Mouse (Mus musculus): ENCODE data around the gene Cxcl16. TPM values are rescaled to one million over a fixed set of nuclear protein-coding genes. Genes with fewer than 3 reads are reported as not detected.

Gene Cxcl16
- polyA plus RNA-seq (2015; fragmentation: Nextera tagmentation; extraction: Ambion mirVana), result 5.3 and 6.8 TPM in 2 replicates

DNA sequence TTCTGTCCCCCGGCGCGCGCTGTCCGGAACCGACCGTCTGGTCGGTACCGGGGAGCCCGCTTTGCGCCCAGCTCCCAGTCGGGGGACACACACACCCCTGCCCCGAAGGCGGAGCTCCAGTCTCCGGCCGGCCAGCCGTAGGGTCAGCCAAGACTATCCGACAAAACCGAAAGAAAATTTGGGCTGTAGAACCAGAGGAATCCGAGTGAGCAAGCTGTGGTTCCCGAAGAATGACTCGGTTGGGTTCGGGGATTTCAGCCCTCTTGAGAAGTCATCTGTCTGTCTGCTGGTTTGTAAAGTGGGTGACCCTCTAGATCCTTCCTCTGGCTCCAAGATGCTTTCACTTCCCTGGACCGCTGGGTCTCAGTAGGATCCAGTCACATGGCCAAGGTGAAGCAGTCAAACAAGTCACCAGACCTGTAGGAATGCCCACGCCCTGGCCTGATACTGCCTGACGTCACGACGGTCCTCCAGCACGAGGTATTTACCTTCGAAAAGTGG, at the start of gene Cxcl16:
Gene Cxcl16, minus strand, starts transcription at position 384 of the 501 bp plus-strand sequence.
- Histone ChIP-seq H3K36me3 (peaks cover 5% of the 10 kb centered on the region; the same call in 1 of the 2 replicates), H3K9ac (peak within 1 kb of the TSS; percentile 56), H3K9me3 (no peaks in the 10 kb centered on the region), H3K27ac (no peak within 1 kb of the TSS), H3K4me3 (peak within 1 kb of the TSS; percentile 56), H3K27me3 (peaks cover 47% of the 10 kb centered on the region), H3K4me1 (peaks cover 15% of the 10 kb centered on the region), H3K4me2 (peak within 1 kb of the TSS; percentile 91)
- no peak for ATAC-seq (ENCODE audit: insufficient number of reproducible peaks, low FRiP score, low TSS enrichment, low read depth)
- WGBS, result 5% methylated on average over 30 of the region's 30 CpGs

DNA sequence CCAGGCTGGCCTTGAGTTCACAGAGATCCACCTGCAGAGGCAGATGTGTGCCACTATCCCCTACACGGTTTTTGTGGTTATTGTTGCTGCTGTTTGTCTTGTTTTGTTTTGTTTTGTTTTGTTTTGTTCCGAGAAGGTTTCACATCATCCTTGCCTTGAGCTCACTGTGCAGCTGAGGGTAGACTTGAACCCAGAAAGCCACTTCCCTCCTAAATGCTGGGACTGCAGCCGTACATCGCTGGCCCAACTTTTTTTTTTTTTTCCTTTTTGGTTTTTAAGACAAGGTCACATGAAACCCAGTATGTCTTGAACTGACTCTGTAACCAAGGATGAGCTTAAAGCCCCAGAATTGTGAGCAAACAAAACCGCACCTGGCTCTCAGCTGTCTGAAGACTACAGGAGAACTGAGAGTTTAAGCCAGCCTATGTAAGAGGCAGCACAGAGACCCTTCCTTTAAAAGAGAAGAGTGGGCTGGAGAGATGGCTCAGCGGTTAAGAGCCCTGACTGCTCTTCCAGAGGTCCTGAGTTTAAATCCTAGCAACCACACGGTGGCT, 47.3 kb upstream of the Cxcl16 start:
- Histone ChIP-seq H3K4me1 (0 out of 2 replicates have a peak, but pooled peaks cover 4% of the 10 kb centered on the region), H3K9me3 (no peaks in the 10 kb centered on the region), H3K36me3 (no peaks in the 10 kb centered on the region), H3K27ac (no peak overlapping the region), H3K27me3 (0 out of 2 replicates have a peak, but pooled peaks cover 2% of the 10 kb centered on the region), H3K9ac (no peak overlapping the region), H3K4me2 (no peak overlapping the region), H3K4me3 (no peak overlapping the region)
- ATAC-seq (ENCODE audit: insufficient number of reproducible peaks, low FRiP score, low TSS enrichment, low read depth), result no peak
- WGBS, result 61% methylated on average over 7 of the region's 7 CpGs

- H3K4me2 ChIP-seq, result no peak overlapping the region
- WGBS, result 23% methylated on average over 4 of the region's 4 CpGs
- H3K4me3 ChIP-seq, result no peak overlapping the region
- H3K27ac ChIP-seq, result no peak overlapping the region
- no peak for ATAC-seq (ENCODE audit: insufficient number of reproducible peaks, low FRiP score, low TSS enrichment, low read depth)
- no peaks in the 10 kb centered on the region for H3K36me3 ChIP-seq
- H3K4me1 ChIP-seq, result 0 out of 2 replicates have a peak, but pooled peaks cover 4% of the 10 kb centered on the region
- 0 out of 2 replicates have a peak, but pooled peaks cover 2% of the 10 kb centered on the region for H3K27me3 ChIP-seq
- H3K9ac ChIP-seq, result no peak overlapping the region
- no peaks in the 10 kb centered on the region for H3K9me3 ChIP-seq
Measured at GRCm38 (mm10) chr11:70506385-70506784, 46.6 kb upstream of the Cxcl16 start.

GRCm38 (mm10) chr11:70504970-70505369, 45.2 kb upstream of the Cxcl16 start, which contains the start of gene Tm4sf5:
Tm4sf5 (plus strand) TSS chr11:70505244.
- WGBS, result 72% methylated on average over 9 of the region's 9 CpGs
- Histone ChIP-seq H3K4me1 (0 out of 2 replicates have a peak, but pooled peaks cover 3% of the 10 kb centered on the region), H3K27ac (no peak within 1 kb of the TSS), H3K27me3 (no peaks in the 10 kb centered on the region), H3K9ac (no peak within 1 kb of the TSS), H3K36me3 (no peaks in the 10 kb centered on the region), H3K4me3 (no peak within 1 kb of the TSS), H3K9me3 (no peaks in the 10 kb centered on the region), H3K4me2 (no peak within 1 kb of the TSS)
- ATAC-seq (ENCODE audit: insufficient number of reproducible peaks, low FRiP score, low TSS enrichment, low read depth), result no peak

DNA sequence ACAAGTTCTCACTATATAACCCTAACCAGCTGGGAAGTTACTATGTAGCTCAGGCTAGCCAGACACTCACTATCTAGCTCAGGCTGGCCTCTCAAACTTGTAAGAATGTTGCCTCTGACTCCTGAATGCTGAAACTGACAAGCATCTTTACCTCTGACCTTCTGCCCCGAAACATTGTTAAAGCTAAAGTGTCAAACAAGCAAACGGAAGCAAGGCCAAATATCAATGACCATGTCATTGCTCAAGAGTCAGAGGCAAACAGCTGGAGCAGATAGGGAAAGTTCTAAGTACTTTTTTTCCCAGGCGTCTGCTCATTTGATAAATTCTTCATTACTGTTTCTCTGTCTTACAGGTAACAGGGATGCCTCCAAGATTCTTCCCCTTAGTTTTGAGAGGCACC, 42.2 kb upstream of the Cxcl16 start:
- Histone ChIP-seq H3K4me2 (no peak overlapping the region), H3K36me3 (no peaks in the 10 kb centered on the region), H3K4me1 (no peaks in the 10 kb centered on the region), H3K4me3 (no peak overlapping the region), H3K9me3 (no peaks in the 10 kb centered on the region), H3K9ac (no peak overlapping the region), H3K27ac (no peak overlapping the region), H3K27me3 (no peaks in the 10 kb centered on the region)
- 67% methylated on average over 3 of the region's 3 CpGs for WGBS
- no peak for ATAC-seq (ENCODE audit: insufficient number of reproducible peaks, low FRiP score, low TSS enrichment, low read depth)

DNA sequence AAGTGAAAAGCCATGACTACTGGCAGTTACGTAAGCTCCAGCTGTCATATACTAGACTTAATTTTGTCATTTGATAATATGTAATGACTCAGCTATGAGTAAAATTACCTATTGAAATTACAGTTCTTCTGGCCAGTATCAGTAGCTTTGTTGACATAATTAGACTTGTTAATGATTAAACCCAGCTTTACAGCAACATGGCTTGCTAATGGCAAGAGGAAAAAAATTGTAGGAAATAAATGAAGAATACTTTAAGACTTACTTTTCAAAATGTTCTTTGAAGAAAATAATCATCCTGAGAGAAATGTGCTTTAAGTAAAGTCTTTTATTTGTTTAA, 40.7 kb upstream of the Cxcl16 start:
- Histone ChIP-seq H3K27ac (no peak overlapping the region), H3K4me2 (no peak overlapping the region), H3K4me3 (no peak overlapping the region), H3K4me1 (no peaks in the 10 kb centered on the region), H3K9ac (no peak overlapping the region), H3K9me3 (no peaks in the 10 kb centered on the region), H3K36me3 (no peaks in the 10 kb centered on the region), H3K27me3 (no peaks in the 10 kb centered on the region)
- ATAC-seq (ENCODE audit: insufficient number of reproducible peaks, low FRiP score, low TSS enrichment, low read depth), result no peak
- 89% methylated on average over 1 of the region's 1 CpGs for WGBS

DNA sequence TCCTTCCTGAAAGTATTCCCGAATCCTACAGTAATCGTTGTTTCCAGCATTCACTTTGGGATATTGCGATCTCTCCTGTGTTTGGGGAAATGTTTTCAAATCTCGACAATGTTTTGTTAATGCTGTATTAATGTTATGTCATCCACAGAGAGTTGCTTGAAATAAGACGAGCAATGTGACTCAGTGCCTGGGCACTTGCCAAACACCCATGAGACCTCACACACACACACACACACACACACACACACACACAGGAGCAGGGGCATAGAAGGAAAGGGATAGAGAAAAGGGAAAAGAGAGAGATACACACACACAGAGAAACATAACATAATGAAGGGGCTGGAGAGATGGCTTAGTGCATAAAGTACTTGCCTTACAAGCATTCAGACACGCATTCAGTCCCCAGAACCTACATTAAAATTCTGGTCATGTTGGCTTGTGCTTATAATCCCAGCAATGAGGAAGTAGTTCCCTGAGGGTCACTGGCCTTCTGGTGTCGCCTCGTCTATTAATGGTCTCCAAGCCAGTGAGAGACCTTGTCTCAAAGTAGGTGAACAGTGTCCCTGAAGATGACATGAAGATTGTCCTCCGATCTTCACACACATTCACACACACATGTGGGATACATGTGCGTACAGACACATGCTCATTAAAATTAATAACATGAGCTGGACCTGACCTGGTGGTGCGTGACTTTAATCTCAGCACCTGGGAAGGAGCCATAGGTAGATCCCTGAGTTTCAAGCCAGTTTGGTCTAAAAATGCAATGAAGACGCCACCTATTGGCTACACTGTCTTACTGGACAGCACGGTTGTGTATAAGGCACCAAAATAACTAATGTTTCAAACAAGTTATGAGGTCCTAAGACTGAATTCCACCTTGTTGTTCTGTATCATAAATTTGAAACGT, 40.0 kb upstream of the Cxcl16 start:
- Histone ChIP-seq H3K27ac (no peak overlapping the region), H3K4me3 (no peak overlapping the region), H3K36me3 (no peaks in the 10 kb centered on the region), H3K9ac (no peak overlapping the region), H3K4me2 (no peak overlapping the region), H3K27me3 (no peaks in the 10 kb centered on the region), H3K4me1 (no peaks in the 10 kb centered on the region), H3K9me3 (no peaks in the 10 kb centered on the region)
- ATAC-seq (ENCODE audit: insufficient number of reproducible peaks, low FRiP score, low TSS enrichment, low read depth), result no peak
- 67% methylated on average over 14 of the region's 14 CpGs for WGBS

DNA sequence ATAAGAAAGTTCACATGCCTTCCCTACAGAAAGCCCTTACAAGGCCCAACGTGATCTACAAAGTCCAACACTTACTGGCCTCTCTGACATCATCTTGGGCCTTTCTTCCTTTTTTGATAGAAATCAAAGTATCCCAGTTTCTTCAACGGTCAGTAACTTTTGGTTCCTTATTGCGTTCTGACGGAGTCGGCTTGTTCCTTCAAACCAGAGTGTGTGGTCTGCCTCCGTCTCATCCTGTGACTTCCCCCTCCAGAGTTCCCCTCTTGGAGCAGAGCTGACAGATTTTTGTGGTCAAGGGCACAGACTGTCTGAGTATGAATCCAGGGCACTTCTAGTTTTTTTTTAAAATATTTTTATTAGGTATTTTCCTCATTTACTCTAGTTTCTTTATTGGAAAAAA, 29.9 kb upstream of the Cxcl16 start:
- H3K4me2 ChIP-seq, result no peak overlapping the region
- H3K9ac ChIP-seq, result no peak overlapping the region
- no peaks in the 10 kb centered on the region for H3K27me3 ChIP-seq
- no peak overlapping the region for H3K27ac ChIP-seq
- no peaks in the 10 kb centered on the region for H3K9me3 ChIP-seq
- WGBS, result 83% methylated on average over 6 of the region's 6 CpGs
- no peak overlapping the region for H3K4me3 ChIP-seq
- H3K4me1 ChIP-seq, result no peaks in the 10 kb centered on the region
- no peak for ATAC-seq (ENCODE audit: insufficient number of reproducible peaks, low FRiP score, low TSS enrichment, low read depth)
- H3K36me3 ChIP-seq, result no peaks in the 10 kb centered on the region

DNA sequence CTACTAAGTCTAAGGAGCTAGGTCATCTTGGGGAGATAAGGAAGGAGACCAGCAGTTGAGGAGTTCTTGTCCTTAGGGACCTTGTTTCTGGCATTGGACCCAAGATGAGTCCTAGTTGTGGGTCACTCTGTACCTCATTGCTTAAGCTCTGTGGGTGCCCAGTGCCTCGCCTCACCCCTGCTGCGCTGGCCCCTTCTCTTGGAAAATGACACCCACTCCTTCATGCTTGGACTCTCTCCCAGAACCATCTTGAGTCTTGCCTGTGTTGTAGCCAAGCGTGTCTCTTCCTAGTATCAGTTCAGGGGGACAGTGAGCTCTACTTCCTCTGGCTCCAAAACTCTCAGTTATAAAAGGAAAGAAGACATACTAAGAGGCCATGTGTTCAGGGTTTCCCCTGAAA, 29.4 kb upstream of the Cxcl16 start:
- H3K4me3 ChIP-seq, result no peak overlapping the region
- no peaks in the 10 kb centered on the region for H3K27me3 ChIP-seq
- 87% methylated on average over 3 of the region's 3 CpGs for WGBS
- H3K9me3 ChIP-seq, result no peaks in the 10 kb centered on the region
- no peak overlapping the region for H3K27ac ChIP-seq
- H3K4me2 ChIP-seq, result no peak overlapping the region
- ATAC-seq (ENCODE audit: insufficient number of reproducible peaks, low FRiP score, low TSS enrichment, low read depth), result no peak
- no peak overlapping the region for H3K9ac ChIP-seq
- H3K4me1 ChIP-seq, result no peaks in the 10 kb centered on the region
- H3K36me3 ChIP-seq, result no peaks in the 10 kb centered on the region

- no peak for ATAC-seq (ENCODE audit: insufficient number of reproducible peaks, low FRiP score, low TSS enrichment, low read depth)
- no peak overlapping the region for H3K27ac ChIP-seq
- no peak overlapping the region for H3K9ac ChIP-seq
- H3K4me1 ChIP-seq, result no peaks in the 10 kb centered on the region
- no peaks in the 10 kb centered on the region for H3K27me3 ChIP-seq
- no peaks in the 10 kb centered on the region for H3K36me3 ChIP-seq
- H3K4me3 ChIP-seq, result no peak overlapping the region
- WGBS, result 30% methylated on average over 4 of the region's 4 CpGs
- no peaks in the 10 kb centered on the region for H3K9me3 ChIP-seq
- no peak overlapping the region for H3K4me2 ChIP-seq
Measured at GRCm38 (mm10) chr11:70487816-70488215, 28.0 kb upstream of the Cxcl16 start.

GRCm38 (mm10) chr11:70485498-70485897, 25.7 kb upstream of the Cxcl16 start:
- Histone ChIP-seq H3K36me3 (no peaks in the 10 kb centered on the region), H3K27me3 (no peaks in the 10 kb centered on the region), H3K27ac (no peak overlapping the region), H3K9ac (no peak overlapping the region), H3K4me1 (no peaks in the 10 kb centered on the region), H3K4me3 (no peak overlapping the region), H3K9me3 (no peaks in the 10 kb centered on the region), H3K4me2 (no peak overlapping the region)
- ATAC-seq (ENCODE audit: insufficient number of reproducible peaks, low FRiP score, low TSS enrichment, low read depth), result no peak
- 51% methylated on average over 2 of the region's 2 CpGs for WGBS

DNA sequence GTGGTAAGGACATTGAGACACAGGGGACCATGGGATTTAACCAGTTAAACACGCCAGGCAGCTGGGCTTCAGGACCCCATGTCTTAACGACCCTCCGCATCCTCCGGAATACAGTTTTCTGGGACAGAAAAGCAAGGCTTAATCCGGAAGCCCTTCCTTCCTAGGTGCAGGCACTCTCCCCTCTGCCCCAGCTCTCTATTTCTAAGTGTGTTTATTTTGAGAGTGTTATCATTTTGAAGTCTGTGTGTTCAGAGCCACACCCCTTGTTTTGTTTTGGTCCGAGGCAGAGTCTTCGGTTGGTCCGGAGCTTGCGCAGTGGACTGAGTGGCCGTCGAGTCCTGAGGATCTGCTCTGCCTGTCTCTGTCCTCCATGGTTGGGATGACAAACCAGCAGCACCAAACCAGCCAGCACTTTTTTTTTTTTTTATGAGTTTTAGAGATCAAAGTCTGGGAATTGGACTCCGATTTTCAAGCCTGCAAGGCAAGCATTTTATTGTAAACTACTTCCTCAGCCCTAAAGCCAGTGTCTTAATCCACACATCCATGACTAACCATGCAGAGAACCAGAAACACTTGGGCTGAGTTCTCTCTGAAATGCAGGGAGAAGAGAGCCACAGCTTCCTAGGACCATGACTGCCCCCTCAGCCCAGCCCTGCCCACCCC, 15.2 kb upstream of the Cxcl16 start:
- Histone ChIP-seq H3K4me2 (no peak overlapping the region), H3K36me3 (no peaks in the 10 kb centered on the region), H3K4me3 (no peak overlapping the region), H3K9ac (no peak overlapping the region), H3K27me3 (no peaks in the 10 kb centered on the region), H3K9me3 (no peaks in the 10 kb centered on the region), H3K27ac (no peak overlapping the region), H3K4me1 (no peaks in the 10 kb centered on the region)
- no peak for ATAC-seq (ENCODE audit: insufficient number of reproducible peaks, low FRiP score, low TSS enrichment, low read depth)
- WGBS, result 68% methylated on average over 12 of the region's 12 CpGs
